Mouse (Mus musculus) stomach, embryonic 16.5 days (tissue): ENCODE measurements at regions not wholly inside any gene's neighbourhood (a gene's known extent, or its start where the extent isn't known, plus 50 kb on each side); places are given as distances from the start of the nearest gene placed in this dataset.

Experiments
- ATAC-seq: fragments of 200-750 bp; cut with Nextera tagmentation; 2 replicates; pipeline ENCODE4 v1.8.0; 2017; ENCODE audit warnings: moderate number of reproducible peaks, moderate TSS enrichment; ENCODE audit not compliant: insufficient read depth, low FRiP score
- H3K27ac ChIP-seq: fragments of 300-500 bp; sonication (generic); 2 replicates; pipeline ENCODE4 v1.5.1; 2014; ENCODE audit warnings: low read length
- H3K27me3 ChIP-seq: fragments of 300-500 bp; sonication (generic); 2 replicates; pipeline ENCODE4 v1.6.1; 2014; ENCODE audit warnings: low read length, control low read depth, mixed read lengths; ENCODE audit not compliant: control insufficient read depth, insufficient read depth
- H3K36me3 ChIP-seq: fragments of 300-500 bp; sonication (generic); 2 replicates; pipeline ENCODE4 v1.6.1; 2014; ENCODE audit warnings: low read length; ENCODE audit not compliant: control insufficient read depth, insufficient read depth
- H3K4me1 ChIP-seq: fragments of 300-500 bp; sonication (generic); 2 replicates; pipeline ENCODE4 v1.6.1; 2014; ENCODE audit warnings: low read length, control low read depth, mixed read lengths; ENCODE audit not compliant: control insufficient read depth, insufficient read depth
- H3K4me2 ChIP-seq: fragments of 300-500 bp; sonication (generic); 2 replicates; pipeline ENCODE4 v1.6.1; 2014; ENCODE audit warnings: low read depth, low read length, mixed read lengths
- H3K4me3 ChIP-seq: fragments of 300-500 bp; sonication (generic); replicated peaks from 2 replicates; pipeline ENCODE4 v1.5.1; 2014; ENCODE audit warnings: mild to moderate bottlenecking, low read length
- H3K9ac ChIP-seq: fragments of 300-500 bp; sonication (generic); 2 replicates; pipeline ENCODE4 v1.6.1; 2014; ENCODE audit warnings: low read length
- H3K9me3 ChIP-seq: fragments of 300-500 bp; sonication (generic); replicated peaks from 2 replicates; pipeline ENCODE4 v1.6.1; 2016; ENCODE audit warnings: low read length, control low read depth; ENCODE audit not compliant: control insufficient read depth
- WGBS: fragments of 180-500 bp; shearing (Covaris S2); extraction: QIAGEN DNeasy Blood & Tissue Kit; methylation state at CpG from one replicate; pipeline ENCODE4 v1.1.7; 2014; 5-methylcytosine and 5-hydroxymethylcytosine counted together

- Histone ChIP-seq H3K27ac (no peak overlapping the region), H3K9me3 (no peaks in the 10 kb centered on the region), H3K27me3 (peaks cover 3% of the 10 kb centered on the region; the same call in 1 of the 2 replicates), H3K4me2 (peak overlapping the region; percentile 60), H3K9ac (peak overlapping the region; percentile 60), H3K4me3 (peak overlapping the region; percentile 45), H3K36me3 (no peaks in the 10 kb centered on the region), H3K4me1 (no peaks in the 10 kb centered on the region)
- WGBS = 2% methylated on average over 16 of the region's 16 CpGs
- ATAC-seq = peak; percentile 56; the same call in 1 of the 2 replicates
Measured at GRCm38 (mm10) chrX:12252680-12253021, 92.5 kb upstream of the Bcor start.

GRCm38 (mm10) chrX:12256758-12257157 is 96.6 kb upstream of the Bcor start:
- Histone ChIP-seq H3K36me3 (no peaks in the 10 kb centered on the region), H3K9ac (no peak overlapping the region), H3K4me3 (no peak overlapping the region), H3K27ac (no peak overlapping the region), H3K4me2 (no peak overlapping the region), H3K4me1 (no peaks in the 10 kb centered on the region), H3K9me3 (no peaks in the 10 kb centered on the region), H3K27me3 (no peaks in the 10 kb centered on the region; the same call in 1 of the 2 replicates)
- 67% methylated on average over 8 of the region's 8 CpGs for WGBS
- no peak for ATAC-seq

GRCm38 (mm10) chrX:12263834-12264233 is 103.7 kb upstream of the Bcor start:
- H3K27me3 ChIP-seq = no peaks in the 10 kb centered on the region
- 86% methylated on average over 6 of the region's 6 CpGs for WGBS

GRCm38 (mm10) chrX:12284741-12285140 is 124.6 kb upstream of the Bcor start:
- ATAC-seq = no peak
- Histone ChIP-seq H3K9ac (no peak overlapping the region), H3K36me3 (no peaks in the 10 kb centered on the region), H3K4me2 (no peak overlapping the region), H3K27ac (no peak overlapping the region), H3K9me3 (no peaks in the 10 kb centered on the region), H3K4me1 (no peaks in the 10 kb centered on the region), H3K4me3 (no peak overlapping the region), H3K27me3 (no peaks in the 10 kb centered on the region; the same call in 1 of the 2 replicates)
- WGBS = 68% methylated on average over 4 of the region's 4 CpGs

More at GRCm38 (mm10) chrX:12263834-12264233, 103.7 kb upstream of the Bcor start:
- Histone ChIP-seq H3K4me3 (no peak overlapping the region), H3K4me2 (no peak overlapping the region), H3K36me3 (no peaks in the 10 kb centered on the region), H3K4me1 (no peaks in the 10 kb centered on the region), H3K9me3 (no peaks in the 10 kb centered on the region), H3K27ac (no peak overlapping the region), H3K9ac (no peak overlapping the region)
- no peak for ATAC-seq

GRCm38 (mm10) chrX:12285141-12285540 is 125.0 kb upstream of the Bcor start:
- ATAC-seq = no peak

DNA sequence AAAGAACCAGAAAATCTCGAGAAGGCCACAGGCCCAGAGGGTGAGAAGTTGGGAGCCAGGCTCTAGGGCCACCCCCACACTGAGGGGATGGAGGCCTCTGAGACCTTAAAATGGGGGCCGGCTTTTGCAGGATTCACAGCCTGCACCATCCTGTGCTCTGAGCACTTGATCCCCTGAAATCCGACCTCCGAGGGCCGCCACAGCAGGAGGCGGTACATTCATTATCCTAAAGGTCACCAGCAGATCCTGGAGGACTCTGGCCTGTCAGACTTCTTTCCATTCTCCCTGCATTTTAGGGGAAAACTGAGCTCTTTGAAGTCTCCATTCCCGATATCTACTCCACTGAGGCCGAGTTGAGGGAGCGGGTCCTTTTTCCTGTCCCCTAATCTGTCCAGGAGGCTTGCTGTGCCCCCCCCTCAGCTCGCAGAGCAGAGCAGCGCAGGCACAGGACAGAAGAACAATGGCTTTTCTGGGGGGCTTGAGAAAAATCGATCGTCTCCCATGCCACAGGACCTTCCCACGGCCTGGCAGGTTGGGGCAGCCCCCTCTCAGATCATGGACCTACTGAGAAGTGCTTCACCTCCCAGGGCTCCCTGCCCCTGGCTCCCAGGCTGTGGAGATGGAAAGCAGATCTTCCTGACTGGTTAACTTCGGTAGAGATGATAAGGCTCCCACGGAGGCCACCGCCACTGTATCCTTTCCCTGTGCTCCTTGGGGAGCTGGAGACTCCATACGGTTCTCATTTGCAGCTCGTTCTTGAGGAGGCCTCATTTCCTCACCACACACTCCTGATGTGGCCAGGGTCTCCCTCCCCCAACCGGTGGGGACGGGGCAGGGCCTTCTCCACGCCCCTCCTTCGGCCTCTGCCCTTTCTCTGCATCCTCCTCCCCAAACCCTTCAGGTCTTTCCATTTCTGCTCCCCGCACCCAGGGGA is 126.1 kb upstream of the Bcor start:
- Histone ChIP-seq H3K36me3 (no peaks in the 10 kb centered on the region), H3K4me1 (no peaks in the 10 kb centered on the region), H3K4me2 (no peak overlapping the region), H3K9ac (no peak overlapping the region), H3K4me3 (no peak overlapping the region), H3K27ac (no peak overlapping the region), H3K27me3 (no peaks in the 10 kb centered on the region; the same call in 1 of the 2 replicates), H3K9me3 (no peaks in the 10 kb centered on the region)
- ATAC-seq = no peak
- WGBS = 49% methylated on average over 24 of the region's 24 CpGs

More at GRCm38 (mm10) chrX:12285141-12285540, 125.0 kb upstream of the Bcor start:
- Histone ChIP-seq H3K4me1 (no peaks in the 10 kb centered on the region), H3K4me3 (no peak overlapping the region), H3K4me2 (no peak overlapping the region), H3K27ac (no peak overlapping the region), H3K9ac (no peak overlapping the region), H3K27me3 (no peaks in the 10 kb centered on the region; the same call in 1 of the 2 replicates), H3K9me3 (no peaks in the 10 kb centered on the region), H3K36me3 (no peaks in the 10 kb centered on the region)
- WGBS = 39% methylated on average over 5 of the region's 5 CpGs

GRCm38 (mm10) chrX:12286910-12287522 is 126.9 kb upstream of the Bcor start:
- H3K36me3 ChIP-seq = no peaks in the 10 kb centered on the region
- H3K9ac ChIP-seq = no peak overlapping the region
- no peaks in the 10 kb centered on the region for H3K9me3 ChIP-seq
- WGBS = 40% methylated on average over 18 of the region's 18 CpGs
- H3K27ac ChIP-seq = no peak overlapping the region
- H3K4me2 ChIP-seq = no peak overlapping the region
- no peak overlapping the region for H3K4me3 ChIP-seq
- H3K27me3 ChIP-seq = no peaks in the 10 kb centered on the region; the same call in 1 of the 2 replicates
- ATAC-seq = no peak
- H3K4me1 ChIP-seq = no peaks in the 10 kb centered on the region

DNA sequence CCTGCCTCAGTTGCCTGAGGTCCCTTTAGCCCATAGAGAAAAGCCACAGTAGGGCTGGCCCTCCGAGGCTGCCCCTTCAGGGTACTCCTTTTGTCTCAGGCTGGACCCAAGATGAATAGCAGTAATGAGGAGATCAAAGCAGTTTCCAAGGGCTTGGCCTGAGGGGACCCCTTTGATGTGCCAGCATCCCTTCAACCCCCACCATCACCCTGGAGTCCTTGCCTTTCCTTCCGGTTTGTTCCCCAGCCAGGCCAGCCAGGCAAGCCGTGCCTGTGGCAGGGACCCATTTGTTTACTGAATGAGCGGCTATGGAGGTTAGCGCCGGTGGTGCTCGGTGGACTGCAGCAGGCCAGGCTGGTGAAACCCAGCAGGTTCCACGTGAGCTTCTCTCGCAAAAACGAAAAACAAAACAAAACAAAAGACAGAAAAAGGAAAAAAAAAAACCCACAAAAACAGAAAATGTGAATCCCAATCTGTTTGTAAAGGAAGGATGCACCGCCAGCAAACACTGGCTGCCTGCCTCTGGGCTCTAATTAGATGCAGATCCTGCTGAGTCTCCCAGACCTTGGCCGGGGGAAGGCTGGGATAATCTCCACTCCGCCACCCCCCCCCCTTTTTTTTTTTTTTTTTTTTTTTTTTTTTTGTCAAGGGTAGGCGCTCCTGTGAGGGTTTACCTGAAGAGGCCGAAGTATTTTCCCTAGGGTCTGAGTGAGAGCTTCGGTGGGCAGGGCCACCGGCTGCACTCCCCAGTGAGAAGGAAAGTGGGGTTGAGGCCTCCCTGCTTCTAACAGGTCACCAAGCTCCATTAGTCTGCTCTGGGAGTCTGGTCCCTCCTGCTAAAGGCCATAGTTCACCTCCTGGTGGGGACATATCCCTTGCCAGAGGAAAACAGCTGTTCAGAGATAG is 127.8 kb upstream of the Bcor start:
- ATAC-seq = no peak
- Histone ChIP-seq H3K27ac (no peak overlapping the region), H3K4me3 (no peak overlapping the region), H3K4me1 (no peaks in the 10 kb centered on the region), H3K9me3 (no peaks in the 10 kb centered on the region), H3K27me3 (peaks cover 3% of the 10 kb centered on the region; the same call in 1 of the 2 replicates), H3K9ac (no peak overlapping the region), H3K36me3 (no peaks in the 10 kb centered on the region), H3K4me2 (no peak overlapping the region)
- 29% methylated on average over 17 of the region's 17 CpGs for WGBS
